Comparison of ENCODE assay signal across 19 mouse cellular contexts in genomic region chr1:52463305-52463704, GRCm38 (mm10). TPM values are rescaled to one million over a fixed set of nuclear protein-coding genes. Genes with fewer than 3 reads are reported as not detected.
DNase-seq lines count a peak whose midpoint lies in the region; ATAC-seq and TF ChIP-seq lines count a peak whose summit lies in the region.
"Had no signal": no experiment of that assay in that cellular context is flagged by ENCODE, and none has a peak within 500 bp of the region (broad histone marks: within the 10 kb centered on the region; RNA-seq: fewer than 3 reads in every experiment).

No protein-coding gene starts in this region.

- WGBS in kidney, embryonic 14.5 days, result 53% methylated on average over 6 of the region's 6 CpGs
- WGBS in liver, embryonic 12.5 days (ENCODE audit: insufficient replicate concordance), result 54% methylated on average over 6 of the region's 6 CpGs
- WGBS in liver, embryonic 14.5 days (ENCODE audit: insufficient replicate concordance), result 35% methylated on average over 6 of the region's 6 CpGs
- WGBS in heart, embryonic 10.5 days, result 65% methylated on average over 6 of the region's 6 CpGs
- WGBS in hindbrain, embryonic 13.5 days, result 88% methylated on average over 6 of the region's 6 CpGs

- no peak overlapping the region for H3K4me2 ChIP-seq in kidney, embryonic 14.5 days (replicated peaks; ENCODE audit: low read depth, low read length)
- no peak overlapping the region for H3K4me2 ChIP-seq in liver, embryonic 12.5 days
- H3K4me2 ChIP-seq in liver, embryonic 14.5 days (ENCODE audit: low read depth), result no peak overlapping the region
- H3K4me2 ChIP-seq in hindbrain, embryonic 13.5 days, result no peak overlapping the region
- H3K4me2 ChIP-seq: forebrain, embryonic 13.5 days; hindbrain, embryonic 12.5 days had no signal

- H3K27ac ChIP-seq in kidney, embryonic 14.5 days (ENCODE audit: low read depth, low read length), result no peak overlapping the region
- H3K27ac ChIP-seq in liver, embryonic 12.5 days, result no peak overlapping the region
- H3K27ac ChIP-seq in liver, embryonic 14.5 days, result no peak overlapping the region
- no peak overlapping the region for H3K27ac ChIP-seq in heart, embryonic 10.5 days
- H3K27ac ChIP-seq in hindbrain, embryonic 13.5 days, result no peak overlapping the region
- H3K27ac ChIP-seq: embryonic facial prominence, embryonic 10.5 days; forebrain, embryonic 13.5 days; hindbrain, embryonic 12.5 days had no signal

- TF ChIP-seq EP300 in liver, embryonic 14.5 days (IDR thresholded peaks at IDR 0.05; ENCODE audit: low read depth), result no peak

- H3K4me3 ChIP-seq in kidney, embryonic 14.5 days (ENCODE audit: low read length), result no peak overlapping the region
- no peak overlapping the region for H3K4me3 ChIP-seq in liver, embryonic 12.5 days
- no peak overlapping the region for H3K4me3 ChIP-seq in liver, embryonic 14.5 days (ENCODE audit: insufficient read depth in 1 of 2, low read depth in 2 of 2, low read length in 2 of 2)
- H3K4me3 ChIP-seq in heart, embryonic 10.5 days, result no peak overlapping the region
- H3K4me3 ChIP-seq in hindbrain, embryonic 13.5 days, result no peak overlapping the region
- H3K4me3 ChIP-seq: embryonic facial prominence, embryonic 10.5 days; forebrain, embryonic 13.5 days; hindbrain, embryonic 12.5 days had no signal

- peaks cover 3% of the 10 kb centered on the region; the same call in 1 of the 2 replicates for H3K36me3 ChIP-seq in kidney, embryonic 14.5 days (ENCODE audit: control insufficient read depth, insufficient read depth, low read length)
- H3K36me3 ChIP-seq in liver, embryonic 12.5 days, result peaks cover 43% of the 10 kb centered on the region
- H3K36me3 ChIP-seq in liver, embryonic 14.5 days (replicated peaks; ENCODE audit: control insufficient read depth, insufficient read depth, low read depth), result peaks cover 2% of the 10 kb centered on the region
- peaks cover 55% of the 10 kb centered on the region for H3K36me3 ChIP-seq in heart, embryonic 10.5 days
- H3K36me3 ChIP-seq in hindbrain, embryonic 13.5 days, result peaks cover 9% of the 10 kb centered on the region; the same call in 1 of the 2 replicates
- H3K36me3 ChIP-seq: embryonic facial prominence, embryonic 10.5 days; hindbrain, embryonic 12.5 days had no signal

- H3K27me3 ChIP-seq in kidney, embryonic 14.5 days (ENCODE audit: control insufficient read depth, insufficient read depth, low read length), result no peaks in the 10 kb centered on the region
- no peaks in the 10 kb centered on the region for H3K27me3 ChIP-seq in liver, embryonic 12.5 days (replicated peaks)
- H3K27me3 ChIP-seq in liver, embryonic 14.5 days (ENCODE audit: control insufficient read depth, insufficient read depth, low read length), result no peaks in the 10 kb centered on the region
- H3K27me3 ChIP-seq in heart, embryonic 10.5 days (ENCODE audit: insufficient read depth, poor library complexity, severe bottlenecking), result no peaks in the 10 kb centered on the region
- H3K27me3 ChIP-seq in hindbrain, embryonic 13.5 days, result no peaks in the 10 kb centered on the region
- H3K27me3 ChIP-seq: forebrain, embryonic 13.5 days; hindbrain, embryonic 12.5 days had no signal

- peak; percentile 57; the same call in 1 of the 2 replicates for ATAC-seq in kidney, embryonic 14.5 days (ENCODE audit: low FRiP score, low TSS enrichment)
- ATAC-seq in liver, embryonic 12.5 days, result peak; percentile 67
- peak; percentile 63; the same call in 1 of the 2 replicates for ATAC-seq in liver, embryonic 14.5 days (ENCODE audit: insufficient read depth)
- peak; percentile 56 for ATAC-seq in megakaryocyte-erythroid progenitor cell, adult 5-6 weeks (replicated peaks; ENCODE audit: low FRiP score, low TSS enrichment, poor library complexity, severe bottlenecking)
- ATAC-seq in hindbrain, embryonic 13.5 days (ENCODE audit: low FRiP score), result no peak
- ATAC-seq: forebrain, embryonic 13.5 days; forebrain, postnatal 0 days had no signal

- H3K4me1 ChIP-seq in kidney, embryonic 14.5 days (ENCODE audit: control insufficient read depth, insufficient read depth, low read length), result no peaks in the 10 kb centered on the region
- H3K4me1 ChIP-seq in liver, embryonic 12.5 days, result peaks cover 20% of the 10 kb centered on the region
- peaks cover 6 to 12% of the 10 kb centered on the region in 2 experiments; a peak in 3 of 4 replicates for H3K4me1 ChIP-seq in liver, embryonic 14.5 days (replicated peaks; ENCODE audit: control insufficient read depth in 2 of 2, insufficient read depth in 2 of 2, low read length in 1 of 2)
- no peaks in the 10 kb centered on the region for H3K4me1 ChIP-seq in heart, embryonic 10.5 days
- no peaks in the 10 kb centered on the region for H3K4me1 ChIP-seq in hindbrain, embryonic 13.5 days (replicated peaks)
- H3K4me1 ChIP-seq: embryonic facial prominence, embryonic 10.5 days; hindbrain, embryonic 12.5 days had no signal

- TF ChIP-seq CTCF in liver, embryonic 14.5 days (IDR thresholded peaks at IDR 0.05; ENCODE audit: low read depth), result no peak

- DNase-seq in kidney, adult 9 months, result no peak
- no peak for DNase-seq in liver
- no peak for DNase-seq in liver, embryonic 14.5 days (ENCODE audit: low read depth in 3 of 3, low spot score in 3 of 3)
- no peak for DNase-seq in heart, embryonic 10.5 days (ENCODE audit: low spot score)
- DNase-seq: adrenal gland, adult 8-10 months; adrenal gland, postnatal 36 days; cerebellum, adult 2 months; cerebellum, postnatal 10 days; forebrain, postnatal 0 days; gastrocnemius, postnatal 14 days; heart, postnatal 10 days; heart, postnatal 4 days had no signal

- H3K9me3 ChIP-seq in kidney, embryonic 14.5 days (ENCODE audit: control insufficient read depth, low read length), result no peaks in the 10 kb centered on the region
- no peaks in the 10 kb centered on the region for H3K9me3 ChIP-seq in liver, embryonic 12.5 days (replicated peaks)
- H3K9me3 ChIP-seq in liver, embryonic 14.5 days (ENCODE audit: control insufficient read depth, low read length), result no peaks in the 10 kb centered on the region
- no peaks in the 10 kb centered on the region for H3K9me3 ChIP-seq in heart, embryonic 10.5 days
- no peaks in the 10 kb centered on the region for H3K9me3 ChIP-seq in hindbrain, embryonic 13.5 days
- H3K9me3 ChIP-seq: embryonic facial prominence, embryonic 10.5 days; forebrain, embryonic 13.5 days; hindbrain, embryonic 12.5 days had no signal

- H3K9ac ChIP-seq in kidney, embryonic 14.5 days (ENCODE audit: low read depth, low read length), result no peak overlapping the region
- no peak overlapping the region for H3K9ac ChIP-seq in liver, embryonic 12.5 days
- H3K9ac ChIP-seq in liver, embryonic 14.5 days (replicated peaks), result no peak overlapping the region
- H3K9ac ChIP-seq in hindbrain, embryonic 13.5 days, result no peak overlapping the region
- H3K9ac ChIP-seq: forebrain, embryonic 13.5 days; forebrain, postnatal 0 days; hindbrain, embryonic 12.5 days had no signal

RNA-seq across cellular contexts. Expression of gene Nab1, which starts 37.2 kb away (rescaled TPM):
- polyA plus RNA-seq in kidney, embryonic 14.5 days (2014; fragmentation: Nextera tagmentation; extraction: Ambion mirVana), result 13.2 and 18.8 TPM in 2 replicates
- 17.4 and 18.0 TPM in 2 replicates for polyA plus RNA-seq in liver, embryonic 12.5 days (2016; fragmentation: Nextera tagmentation; extraction: Ambion mirVana)
- polyA plus RNA-seq in liver, embryonic 14.5 days (2012; rRNA removed), result 5.3 and 7.3 TPM in 2 replicates
- polyA plus RNA-seq in liver, embryonic 14.5 days (2014; fragmentation: Nextera tagmentation; extraction: Ambion mirVana), result 9.0 and 10.0 TPM in 2 replicates
- 11.5 and 12.1 TPM in 2 replicates for total RNA-seq in megakaryocyte-erythroid progenitor cell, adult 5-6 weeks (2014; fragmentation: Nextera tagmentation)
- total RNA-seq in megakaryocyte-erythroid progenitor cell, adult 5-6 weeks (2017), result 22.5 and 29.8 TPM in 2 replicates
- polyA plus RNA-seq in heart, embryonic 10.5 days (2016; fragmentation: Nextera tagmentation; extraction: Ambion mirVana), result 20.4 and 29.4 TPM in 2 replicates
- polyA plus RNA-seq in hindbrain, embryonic 13.5 days (2015; fragmentation: Nextera tagmentation; extraction: Ambion mirVana), result 8.9 and 9.2 TPM in 2 replicates
